Mouse (Mus musculus) erythroblast, embryonic 14.5 days (primary cell): Measurements from ENCODE around the gene Cybc1.

Experiments used
- GATA1 ChIP-seq: IDR thresholded peaks from 2 replicates; pipeline ENCODE4 v1.6.1; 2012; ENCODE audit warnings: low read length, inconsistent platforms, mixed read lengths
- TAL1 ChIP-seq: IDR thresholded peaks from 3 replicates; pipeline ENCODE4 v1.6.1; 2012; ENCODE audit warnings: low read length, inconsistent platforms, mixed read lengths

GRCm38 (mm10) chr11:121201436-121202198, 27.5 kb downstream of the Cybc1 start:
- TF ChIP-seq GATA1 (no peak), TAL1 (no peak)
